Mouse (Mus musculus): ENCODE data around the gene Irf2bp1. TPM values are rescaled to one million over a fixed set of nuclear protein-coding genes. Genes with fewer than 3 reads are reported as not detected.

Irf2bp1 gene
- polyA plus RNA-seq, 1 experiment from 2014 or later, result 35.0 TPM

DNA sequence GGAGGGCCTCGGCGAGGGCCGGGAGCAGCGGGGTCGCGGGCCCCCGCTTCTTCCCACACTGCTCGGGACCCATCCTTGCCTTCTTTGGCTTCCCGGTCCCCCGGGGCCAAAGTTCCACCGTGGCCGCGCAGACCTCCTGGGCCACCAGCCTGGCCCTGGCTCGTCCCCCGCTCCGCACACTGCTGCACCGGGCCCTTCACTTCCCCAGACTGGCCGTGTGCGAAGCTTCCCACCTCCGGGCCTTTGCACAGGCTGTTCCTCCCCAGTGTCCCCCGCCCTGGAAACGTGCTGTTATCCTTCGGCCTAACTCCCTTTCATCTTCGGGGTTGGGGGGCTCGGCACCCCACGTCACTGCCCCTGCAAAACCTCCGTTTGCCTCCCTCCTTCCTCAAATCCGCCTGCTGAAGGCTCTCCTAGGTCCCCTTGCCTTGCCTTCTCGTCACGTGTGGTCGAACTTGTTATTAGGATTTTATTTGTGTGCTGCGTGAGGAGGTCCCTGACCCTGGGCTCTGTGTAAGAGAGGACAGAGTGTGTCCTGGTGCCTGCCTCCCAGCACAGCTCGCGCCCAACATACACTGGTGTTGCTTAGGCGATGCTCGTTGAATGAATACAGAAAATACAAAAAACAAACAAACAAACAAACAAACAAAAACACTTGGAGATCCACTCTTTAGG lies 20.9 kb downstream of the Irf2bp1 start:
- Histone ChIP-seq H3K4me3 (ENCODE audit: low read depth, low read length) (peak overlapping the region; percentile 76), H3K36me3 (ENCODE audit: insufficient read depth) (peaks cover 11% of the 10 kb centered on the region), H3K4me2 (peak overlapping the region; percentile 91), H3K4me1 (ENCODE audit: insufficient read depth) (0 out of 2 replicates have a peak, but pooled peaks cover 5% of the 10 kb centered on the region), H3K27ac (ENCODE audit: low read depth) (peak overlapping the region; percentile 20; the same call in 1 of the 2 replicates), H3K9ac (peak overlapping the region; percentile 90), H3K27me3 (ENCODE audit: insufficient read depth, low read length) (peaks cover 31% of the 10 kb centered on the region), H3K9me3 (ENCODE audit: low read depth, low read length) (no peaks in the 10 kb centered on the region)
- TF ChIP-seq CTCF (IDR thresholded peaks at IDR 0.05; ENCODE audit: low read depth), result no peak
- peak; percentile 15 for DNase-seq
- under 1% methylated on average over 32 of the region's 36 CpGs for WGBS
- peak; percentile 69 for ATAC-seq (ENCODE audit: insufficient read depth)

DNA sequence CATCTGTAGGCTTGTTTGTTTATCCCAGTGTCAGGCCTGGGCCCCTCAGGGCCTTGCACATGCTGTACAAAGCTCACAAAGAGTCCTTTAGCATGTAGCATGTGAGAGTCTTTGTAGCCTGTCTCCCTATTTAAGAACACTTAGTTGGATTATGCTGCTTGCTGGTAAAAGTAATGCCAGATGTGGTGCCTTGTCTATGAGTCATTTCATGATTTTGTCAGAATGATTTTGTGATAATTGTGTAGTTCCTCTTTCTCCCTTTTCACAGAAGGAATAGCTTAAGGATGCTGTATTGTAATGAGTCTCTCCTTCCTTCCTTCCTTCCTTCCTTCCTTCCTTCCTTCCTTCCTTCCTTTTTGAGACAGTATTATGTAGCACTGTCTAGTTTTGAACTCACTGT lies 24.2 kb downstream of the Irf2bp1 start:
- H3K4me1 ChIP-seq (ENCODE audit: insufficient read depth), result 0 out of 2 replicates have a peak, but pooled peaks cover 5% of the 10 kb centered on the region
- H3K9me3 ChIP-seq (ENCODE audit: low read depth, low read length), result no peaks in the 10 kb centered on the region
- H3K4me2 ChIP-seq, result no peak overlapping the region
- no peak overlapping the region for H3K9ac ChIP-seq
- peaks cover 8% of the 10 kb centered on the region for H3K27me3 ChIP-seq (ENCODE audit: insufficient read depth, low read length)
- peaks cover 43% of the 10 kb centered on the region for H3K36me3 ChIP-seq (ENCODE audit: insufficient read depth)
- no peak overlapping the region for H3K27ac ChIP-seq (ENCODE audit: low read depth)
- no peak overlapping the region for H3K4me3 ChIP-seq (ENCODE audit: low read depth, low read length)
- TF ChIP-seq CTCF (IDR thresholded peaks at IDR 0.05; ENCODE audit: low read depth), result no peak
- no peak for ATAC-seq (ENCODE audit: insufficient read depth)
- DNase-seq, result no peak

DNA sequence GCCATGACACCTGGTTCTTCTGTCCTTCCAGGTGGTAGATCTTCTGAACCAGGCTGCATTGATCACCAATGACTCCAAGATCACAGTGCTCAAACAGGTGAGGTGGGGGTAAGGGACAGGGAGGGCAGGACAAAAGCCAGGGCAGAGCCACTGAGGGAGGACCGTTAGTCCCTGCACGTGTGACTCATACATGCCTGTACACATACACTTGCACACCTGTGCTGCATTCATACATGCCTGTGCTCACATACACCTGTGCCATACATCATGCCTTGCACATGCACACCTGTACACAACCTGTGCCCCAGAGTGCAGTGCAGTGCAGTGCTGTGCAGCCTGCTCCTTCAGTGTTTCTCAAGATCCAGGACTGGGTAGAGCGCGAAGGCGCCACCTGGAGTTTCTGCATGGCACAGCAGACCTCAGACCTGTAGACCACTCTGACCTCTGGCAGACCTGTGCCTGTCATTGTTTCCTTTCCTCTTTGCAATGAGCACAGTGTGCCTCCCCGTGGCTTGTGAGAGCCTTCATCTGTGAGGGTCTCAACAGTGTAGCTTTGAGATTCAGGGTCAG lies 25.3 kb downstream of the Irf2bp1 start:
- H3K9ac ChIP-seq, result no peak overlapping the region
- 64% methylated on average over 6 of the region's 6 CpGs for WGBS
- peak; percentile 73 for DNase-seq
- H3K27me3 ChIP-seq (ENCODE audit: insufficient read depth, low read length), result no peaks in the 10 kb centered on the region
- H3K4me3 ChIP-seq (ENCODE audit: low read depth, low read length), result no peak overlapping the region
- ATAC-seq (ENCODE audit: insufficient read depth), result 0 out of 2 replicates have a peak, but pooled peaks have one; percentile 32
- H3K27ac ChIP-seq (ENCODE audit: low read depth), result no peak overlapping the region
- no peak overlapping the region for H3K4me2 ChIP-seq
- H3K9me3 ChIP-seq (ENCODE audit: low read depth, low read length), result no peaks in the 10 kb centered on the region
- H3K36me3 ChIP-seq (ENCODE audit: insufficient read depth), result peaks cover 50% of the 10 kb centered on the region
- 0 out of 2 replicates have a peak, but pooled peaks cover 5% of the 10 kb centered on the region for H3K4me1 ChIP-seq (ENCODE audit: insufficient read depth)
- peak; percentile 81 for TF ChIP-seq CTCF (IDR thresholded peaks at IDR 0.05; ENCODE audit: low read depth)

DNA sequence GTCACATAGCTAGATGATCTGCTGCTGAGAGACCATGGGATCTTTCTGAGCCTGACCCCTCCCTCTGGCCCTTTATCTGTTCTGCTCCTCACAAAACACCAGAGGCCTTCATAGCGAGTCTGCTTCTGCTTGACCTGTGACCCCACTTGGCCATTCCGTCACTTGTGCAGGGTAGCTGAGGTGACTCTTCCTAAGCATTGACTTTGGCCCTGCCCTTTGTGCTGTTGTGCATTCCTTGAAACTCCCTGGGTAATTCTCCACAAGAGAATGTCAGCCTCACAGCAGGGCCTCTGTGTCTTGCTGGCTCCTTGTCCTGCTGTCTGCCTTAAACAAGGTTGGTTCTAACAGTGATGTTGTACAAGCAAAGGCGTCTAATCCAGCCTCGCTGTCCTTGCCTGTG lies 27.8 kb downstream of the Irf2bp1 start:
- H3K4me3 ChIP-seq (ENCODE audit: low read depth, low read length), result no peak overlapping the region
- no peak overlapping the region for H3K9ac ChIP-seq
- H3K27me3 ChIP-seq (ENCODE audit: insufficient read depth, low read length), result no peaks in the 10 kb centered on the region
- no peaks in the 10 kb centered on the region for H3K9me3 ChIP-seq (ENCODE audit: low read depth, low read length)
- no peak for DNase-seq
- WGBS, result 74% methylated on average over 4 of the region's 4 CpGs
- H3K4me1 ChIP-seq (ENCODE audit: insufficient read depth), result no peaks in the 10 kb centered on the region
- H3K27ac ChIP-seq (ENCODE audit: low read depth), result no peak overlapping the region
- ATAC-seq (ENCODE audit: insufficient read depth), result no peak
- peaks cover 75% of the 10 kb centered on the region for H3K36me3 ChIP-seq (ENCODE audit: insufficient read depth)
- H3K4me2 ChIP-seq, result no peak overlapping the region
- no peak for TF ChIP-seq CTCF (IDR thresholded peaks at IDR 0.05; ENCODE audit: low read depth)

DNA sequence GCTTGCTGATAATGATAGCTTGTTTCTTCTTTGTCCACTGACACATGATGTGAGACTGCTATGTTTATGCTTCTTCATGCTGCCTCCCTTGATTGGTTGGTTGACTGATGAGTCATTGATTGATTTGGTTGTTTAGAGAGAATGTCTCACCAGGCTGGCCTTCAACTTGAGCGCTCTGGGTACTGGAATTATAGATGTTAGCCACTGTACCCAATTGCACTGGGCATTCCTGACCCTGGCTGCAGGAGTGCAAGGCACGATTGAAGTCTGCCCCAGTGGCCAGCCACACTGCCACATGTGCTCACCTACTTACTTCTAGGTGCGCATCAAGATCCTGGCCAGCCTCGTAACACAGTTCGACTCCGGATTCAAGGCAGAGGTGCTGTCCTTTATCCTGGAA lies 40.8 kb downstream of the Irf2bp1 start:
- H3K4me3 ChIP-seq (ENCODE audit: low read depth, low read length), result no peak overlapping the region
- DNase-seq, result no peak
- no peak for TF ChIP-seq CTCF (IDR thresholded peaks at IDR 0.05; ENCODE audit: low read depth)
- ATAC-seq (ENCODE audit: insufficient read depth), result no peak
- H3K4me1 ChIP-seq (ENCODE audit: insufficient read depth), result no peaks in the 10 kb centered on the region
- no peak overlapping the region for H3K9ac ChIP-seq
- H3K27me3 ChIP-seq (ENCODE audit: insufficient read depth, low read length), result no peaks in the 10 kb centered on the region
- 87% methylated on average over 6 of the region's 6 CpGs for WGBS
- H3K9me3 ChIP-seq (ENCODE audit: low read depth, low read length), result no peaks in the 10 kb centered on the region
- peaks cover 100% of the 10 kb centered on the region for H3K36me3 ChIP-seq (ENCODE audit: insufficient read depth)
- H3K27ac ChIP-seq (ENCODE audit: low read depth), result no peak overlapping the region
- H3K4me2 ChIP-seq, result no peak overlapping the region

DNA sequence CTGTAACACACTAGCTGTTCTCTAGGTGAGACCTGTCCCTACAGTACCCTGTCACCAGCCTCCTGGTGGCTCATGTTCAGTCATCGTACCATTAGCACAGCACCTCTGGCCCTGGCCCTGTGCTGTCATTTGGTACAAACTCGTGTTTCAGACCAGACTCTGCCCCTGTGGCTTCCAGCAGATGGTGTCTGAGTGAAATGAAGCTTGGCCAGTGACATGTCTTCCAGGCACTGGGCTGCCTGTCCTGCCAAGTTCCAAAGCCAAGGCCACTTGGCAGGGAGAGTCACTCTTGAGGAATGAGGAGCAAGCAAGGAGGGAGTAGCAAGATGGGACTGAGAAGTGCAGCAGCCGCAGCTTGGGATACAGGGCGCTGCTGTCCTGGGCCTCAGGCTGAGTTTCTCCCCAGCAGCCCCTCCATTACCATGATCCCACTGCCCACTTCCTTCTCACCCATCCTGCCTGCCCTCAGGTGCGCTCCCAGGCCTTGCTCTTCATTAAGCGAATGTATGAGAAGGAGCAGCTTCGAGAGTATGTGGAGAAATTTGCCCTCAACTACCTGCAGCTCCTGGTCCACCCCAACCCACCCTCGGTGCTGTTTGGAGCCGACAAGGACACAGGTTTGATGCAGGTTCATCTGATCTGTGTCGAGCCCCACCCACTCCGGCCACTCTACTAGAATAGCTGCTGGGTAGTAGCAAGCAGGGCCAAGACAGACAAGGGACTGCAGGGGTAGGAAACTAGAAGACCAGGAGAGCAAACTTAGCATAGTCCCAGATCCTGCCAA lies 42.6 kb downstream of the Irf2bp1 start:
- 89% methylated on average over 11 of the region's 11 CpGs for WGBS
- peaks cover 100% of the 10 kb centered on the region for H3K36me3 ChIP-seq (ENCODE audit: insufficient read depth)
- no peak for TF ChIP-seq CTCF (IDR thresholded peaks at IDR 0.05; ENCODE audit: low read depth)

DNA sequence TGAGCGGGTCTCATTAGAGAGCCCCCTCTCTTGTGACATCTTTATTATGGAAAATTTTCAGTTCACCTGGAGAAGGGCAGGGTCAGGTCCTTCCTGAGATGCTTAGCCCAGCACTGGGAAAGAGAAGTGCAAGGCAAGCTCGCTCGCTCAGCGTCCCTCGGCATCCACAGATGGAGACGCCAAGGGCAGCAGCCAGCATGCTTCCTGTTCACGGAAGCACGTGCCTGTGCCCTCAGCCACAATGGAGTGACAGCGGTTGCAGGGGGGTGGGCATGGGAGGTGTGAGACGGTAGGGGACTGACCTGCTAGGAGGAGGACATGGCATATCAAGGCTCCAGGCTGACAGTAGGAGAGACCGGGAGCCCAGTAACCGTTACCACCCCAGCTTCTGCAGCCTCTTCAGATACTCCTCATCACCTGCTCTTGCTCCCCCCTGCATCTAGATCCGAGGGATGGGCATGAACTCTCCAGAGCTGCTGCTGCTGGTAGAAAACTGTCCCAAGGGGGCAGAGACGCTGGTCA lies 44.2 kb downstream of the Irf2bp1 start:
- Histone ChIP-seq H3K9ac (no peak overlapping the region), H3K4me1 (ENCODE audit: insufficient read depth) (no peaks in the 10 kb centered on the region), H3K4me2 (no peak overlapping the region), H3K9me3 (ENCODE audit: low read depth, low read length) (no peaks in the 10 kb centered on the region), H3K27ac (ENCODE audit: low read depth) (no peak overlapping the region), H3K4me3 (ENCODE audit: low read depth, low read length) (no peak overlapping the region), H3K36me3 (ENCODE audit: insufficient read depth) (peaks cover 97% of the 10 kb centered on the region), H3K27me3 (ENCODE audit: insufficient read depth, low read length) (no peaks in the 10 kb centered on the region)
- ATAC-seq (ENCODE audit: insufficient read depth), result no peak
- WGBS, result 82% methylated on average over 14 of the region's 14 CpGs
- no peak for DNase-seq
- TF ChIP-seq CTCF (IDR thresholded peaks at IDR 0.05; ENCODE audit: low read depth), result no peak

More for the DNA sequence above, 42.6 kb downstream of the Irf2bp1 start:
- H3K4me3 ChIP-seq (ENCODE audit: low read depth, low read length), result no peak overlapping the region
- H3K9me3 ChIP-seq (ENCODE audit: low read depth, low read length), result no peaks in the 10 kb centered on the region
- DNase-seq (no peak), ATAC-seq (ENCODE audit: insufficient read depth) (no peak)
- no peak overlapping the region for H3K27ac ChIP-seq (ENCODE audit: low read depth)
- no peaks in the 10 kb centered on the region for H3K4me1 ChIP-seq (ENCODE audit: insufficient read depth)
- H3K27me3 ChIP-seq (ENCODE audit: insufficient read depth, low read length), result no peaks in the 10 kb centered on the region
- H3K4me2 ChIP-seq, result no peak overlapping the region
- H3K9ac ChIP-seq, result no peak overlapping the region

All from lung, embryonic 14.5 days (tissue).